Mouse (Mus musculus) right cerebral cortex, postnatal 4 days (tissue): ENCODE data around the gene Pcsk4.

Experiments used
- DNase-seq: peaks from one replicate; pipeline ENCODE4 v3.0.0-alpha.2; 2022

Gene Pcsk4

DNA sequence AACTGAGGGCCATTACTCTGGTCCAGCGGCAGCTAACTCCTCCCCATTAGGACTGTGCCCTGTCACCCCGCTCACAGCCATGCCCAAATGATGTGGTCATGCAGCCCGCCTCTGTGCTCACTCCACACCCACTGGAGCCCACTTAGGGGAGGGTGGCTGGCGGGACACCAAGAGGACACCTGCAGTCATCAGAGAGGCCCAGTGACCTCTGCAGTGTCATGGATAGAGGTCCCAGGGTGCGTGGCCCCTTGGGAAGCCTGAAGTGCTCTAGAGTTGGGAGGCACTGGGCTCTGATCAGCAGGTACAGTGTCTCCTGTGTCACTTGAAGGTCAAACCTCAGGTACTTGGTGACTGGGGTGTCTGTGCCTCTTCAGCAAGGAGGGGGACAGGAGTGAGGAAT lies 32.5 kb downstream of the Pcsk4 start:
- DNase-seq, result peak; percentile 30

DNA sequence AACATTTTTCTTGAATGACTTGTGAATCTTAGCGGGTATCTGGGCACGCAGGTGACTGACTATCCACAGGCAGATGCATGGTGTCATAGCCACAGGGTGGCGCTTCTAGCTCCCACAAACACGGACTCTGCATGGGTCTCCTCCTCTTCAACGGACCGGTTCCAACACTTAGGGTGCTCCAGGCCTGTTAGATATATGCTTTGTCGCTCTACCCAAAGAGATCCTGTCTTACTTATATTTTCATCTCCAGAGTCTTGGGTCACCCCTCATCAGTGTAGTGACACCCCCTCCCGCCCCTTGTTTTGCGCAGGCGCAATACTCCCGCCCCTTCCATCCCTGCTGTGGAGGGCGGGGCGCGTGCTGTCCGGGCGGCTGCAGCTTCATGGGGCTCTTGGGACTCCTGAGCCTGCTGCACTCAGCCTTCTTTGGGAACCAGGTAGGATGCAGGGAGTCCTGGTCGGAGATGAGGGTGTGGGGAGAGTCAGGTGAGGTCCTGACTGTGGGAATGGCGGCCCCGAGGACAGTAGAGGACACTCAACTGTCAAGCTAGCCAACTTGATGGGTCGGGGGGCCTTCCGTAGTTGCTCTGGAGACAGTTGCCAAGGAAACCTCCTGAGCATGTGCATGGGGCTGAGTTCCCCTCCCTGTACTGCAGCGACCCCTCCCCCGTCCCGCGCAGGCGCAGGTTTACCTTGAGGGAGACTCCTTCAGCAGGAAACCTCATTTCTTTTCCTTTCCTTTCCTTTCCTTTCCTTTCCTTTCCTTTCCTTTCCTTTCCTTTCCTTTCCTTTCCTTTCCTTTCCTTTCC lies 33.5 kb downstream of the Pcsk4 start, which contains the start of gene Apc2:
Gene Apc2, plus strand, starts transcription at position 360 of the 808 bp plus-strand sequence.
- DNase-seq, result peak; percentile 87

DNA sequence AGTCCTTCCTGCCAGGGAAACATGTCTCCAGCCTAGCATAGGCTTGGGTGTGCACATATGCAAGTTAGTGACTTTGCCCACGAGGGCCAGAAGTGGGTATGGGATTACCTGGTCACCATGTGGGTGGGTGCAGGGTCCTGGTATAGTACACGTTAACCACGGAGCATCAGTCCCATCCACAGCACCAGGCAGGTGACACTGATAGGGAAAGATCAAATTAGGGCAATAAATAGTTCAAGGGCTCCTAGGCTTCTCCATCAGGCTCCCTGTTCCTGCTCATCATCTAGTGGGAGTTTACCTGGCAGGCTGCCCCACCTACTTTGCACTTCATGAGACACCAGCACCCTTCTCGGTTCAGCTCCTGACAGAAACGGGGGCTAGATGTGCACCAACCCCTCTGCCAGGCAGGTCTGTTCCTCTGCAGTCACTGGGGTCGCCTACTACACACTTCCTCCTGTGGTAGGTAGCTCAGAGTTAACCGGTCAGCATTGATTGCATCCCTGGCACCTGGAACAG lies 34.5 kb downstream of the Pcsk4 start:
- DNase-seq, result peak; percentile 47

DNA sequence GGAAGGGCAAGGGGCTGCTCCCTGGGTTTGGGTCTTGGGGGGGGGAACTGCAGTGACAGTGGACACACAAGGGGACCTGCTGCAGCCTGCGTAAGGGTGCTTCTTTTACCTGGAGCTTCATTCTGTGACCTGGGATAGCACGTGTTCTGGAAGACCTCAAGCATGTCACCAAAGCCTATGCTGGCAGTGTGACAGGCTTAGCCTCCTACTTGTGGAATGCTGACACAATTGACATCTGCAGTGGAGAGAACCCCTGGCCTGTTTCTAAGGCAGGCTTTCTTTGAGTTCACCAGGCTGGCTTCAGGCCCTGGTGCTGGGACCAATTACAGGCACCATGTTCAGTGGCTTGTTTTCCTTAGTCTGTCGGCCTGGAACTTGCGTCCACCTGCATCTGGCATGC lies 35.0 kb downstream of the Pcsk4 start:
- DNase-seq, result no peak

DNA sequence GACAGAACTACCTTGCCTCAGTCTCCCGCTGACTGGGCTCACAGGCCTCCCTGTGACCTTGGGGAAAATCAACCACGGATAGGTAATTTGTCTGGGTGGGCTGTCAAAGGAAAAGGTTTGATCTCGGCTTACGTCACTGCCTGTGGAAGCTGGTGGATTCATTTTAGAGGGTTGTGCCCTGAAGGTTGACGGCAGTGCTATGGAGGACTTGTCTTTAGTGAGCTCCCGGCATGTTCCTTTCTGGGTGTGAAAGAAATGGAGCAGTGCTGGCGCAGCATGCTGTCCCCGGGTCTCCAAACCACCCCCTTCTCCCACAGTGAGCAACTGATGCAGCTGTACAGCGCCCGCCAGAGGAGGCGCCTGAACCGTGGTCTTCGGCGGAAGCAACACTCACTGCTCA lies 36.0 kb downstream of the Pcsk4 start:
- DNase-seq, result no peak

DNA sequence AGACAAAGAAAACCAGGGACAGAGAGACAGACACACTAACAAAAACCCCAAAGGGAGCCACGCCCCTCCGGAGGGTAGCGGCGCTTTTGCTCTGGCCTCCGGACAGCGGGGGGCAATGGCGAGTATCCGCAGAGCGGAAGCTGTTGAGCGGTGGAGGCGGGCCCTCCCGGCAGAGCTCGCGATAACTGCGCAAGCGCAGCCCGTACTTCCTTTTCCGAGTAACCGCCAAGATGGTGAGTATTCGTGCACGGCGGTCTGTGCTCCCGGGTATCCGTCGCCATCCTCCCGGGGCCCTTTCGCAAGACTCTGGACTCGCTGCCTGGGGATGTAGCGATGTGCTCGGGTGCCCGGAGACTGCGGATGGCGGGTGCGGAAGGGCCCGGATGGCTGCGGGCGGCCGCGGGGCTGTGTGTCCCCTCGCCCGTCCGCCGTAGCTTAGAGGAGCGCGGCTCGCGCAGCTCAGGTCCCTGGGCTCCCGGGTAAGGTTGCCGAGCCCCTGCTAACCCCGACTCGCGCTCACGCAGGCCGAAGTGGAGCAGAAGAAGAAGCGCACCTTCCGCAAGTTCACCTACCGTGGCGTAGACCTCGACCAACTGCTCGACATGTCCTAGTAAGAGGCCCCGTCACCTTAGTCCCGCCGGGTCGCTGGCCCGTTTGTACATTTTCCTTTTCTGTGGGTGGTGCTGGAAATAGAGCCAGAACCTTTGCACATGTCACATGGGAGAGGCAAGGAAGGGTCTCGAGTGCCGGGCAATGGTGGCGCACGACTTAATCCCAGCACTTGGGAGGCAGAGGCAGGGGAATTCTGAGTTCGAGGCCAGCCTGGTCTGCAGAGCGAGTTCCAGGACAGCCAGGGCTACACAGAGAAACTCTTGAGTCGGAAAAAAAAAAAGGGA lies 36.8 kb downstream of the Pcsk4 start, which contains the start of gene Rps15:
Gene Rps15, plus strand, starts transcription at position 203 of the 896 bp plus-strand sequence.
- DNase-seq, result peak; percentile 95

DNA sequence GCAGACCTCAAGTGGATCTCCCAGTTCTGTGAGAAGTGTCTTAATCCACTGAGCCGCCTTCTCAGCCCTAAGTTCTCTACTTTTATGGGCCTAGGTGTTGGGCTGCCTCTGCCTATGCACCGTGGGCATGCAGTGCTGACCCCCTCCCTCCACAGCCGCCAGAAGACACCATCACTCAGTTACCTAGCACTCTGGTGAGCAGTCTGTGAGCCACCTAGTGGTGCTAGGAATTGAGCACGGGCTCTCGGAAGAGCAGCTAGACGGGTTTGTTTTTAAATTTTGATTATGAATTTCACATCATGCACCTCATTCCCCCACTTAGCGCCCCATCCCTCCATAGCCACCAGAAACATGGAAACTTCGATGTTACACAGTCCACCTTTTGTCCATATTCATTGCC lies 40.6 kb downstream of the Pcsk4 start:
- no peak for DNase-seq

DNA sequence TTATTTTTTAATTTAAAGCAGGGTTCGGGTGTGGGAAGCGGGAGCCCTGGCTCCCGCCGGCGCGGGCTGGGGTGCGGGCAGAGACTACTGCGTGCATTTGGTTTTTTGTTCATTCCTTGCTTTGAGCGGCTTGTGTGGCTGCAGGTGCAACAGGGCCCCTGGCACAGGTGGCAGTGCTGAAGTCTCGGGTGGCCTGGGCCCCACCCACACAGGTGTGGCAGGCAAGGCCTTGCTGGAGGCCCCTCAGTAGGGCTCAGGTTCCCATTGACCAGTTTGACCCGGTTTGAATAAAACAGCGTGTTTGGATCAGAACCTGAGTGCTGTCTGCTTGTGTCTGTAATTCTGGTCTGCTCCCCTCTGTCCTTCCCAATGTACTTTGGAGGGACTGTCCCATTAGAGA lies 41.2 kb downstream of the Pcsk4 start:
- DNase-seq, result no peak

DNA sequence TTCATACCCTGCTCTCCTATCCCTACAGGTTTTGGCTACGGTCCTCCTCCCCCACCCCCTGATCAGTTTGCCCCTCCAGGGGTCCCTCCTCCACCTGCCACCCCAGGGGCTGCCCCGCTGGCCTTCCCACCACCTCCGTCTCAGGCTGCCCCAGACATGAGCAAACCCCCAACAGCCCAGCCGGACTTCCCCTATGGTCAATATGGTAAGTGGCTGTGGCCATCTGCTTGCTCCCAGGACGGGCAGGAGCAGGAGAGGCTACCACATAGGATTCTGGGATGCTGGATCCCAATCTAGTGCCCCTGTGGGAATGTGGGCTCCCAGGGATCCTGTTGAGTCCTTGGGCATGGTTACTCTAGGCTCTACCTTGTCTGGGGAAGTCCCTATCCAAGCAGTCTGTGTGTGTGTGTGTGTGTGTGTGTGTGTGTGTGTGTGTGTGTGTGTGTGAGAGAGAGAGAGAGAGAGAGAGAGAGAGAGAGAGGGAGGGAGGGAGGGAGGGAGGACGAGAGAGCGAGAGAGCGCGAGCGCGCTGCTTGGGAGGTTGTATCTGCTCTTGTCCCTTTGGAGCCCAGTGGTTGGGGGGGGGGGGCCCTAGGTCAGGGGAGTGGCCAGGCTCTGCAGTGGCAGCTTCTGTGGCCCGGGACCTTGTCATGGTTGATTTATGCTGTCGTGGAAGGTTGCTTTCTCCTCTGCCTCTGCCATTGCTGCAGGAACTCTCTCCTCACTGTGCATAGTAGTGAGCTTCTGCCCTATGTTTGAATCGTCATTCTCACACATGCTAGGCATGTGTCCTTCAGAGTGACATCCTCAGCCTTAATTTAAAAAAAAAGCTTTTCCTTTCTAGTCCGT lies 43.9 kb downstream of the Pcsk4 start:
- DNase-seq, result no peak

DNA sequence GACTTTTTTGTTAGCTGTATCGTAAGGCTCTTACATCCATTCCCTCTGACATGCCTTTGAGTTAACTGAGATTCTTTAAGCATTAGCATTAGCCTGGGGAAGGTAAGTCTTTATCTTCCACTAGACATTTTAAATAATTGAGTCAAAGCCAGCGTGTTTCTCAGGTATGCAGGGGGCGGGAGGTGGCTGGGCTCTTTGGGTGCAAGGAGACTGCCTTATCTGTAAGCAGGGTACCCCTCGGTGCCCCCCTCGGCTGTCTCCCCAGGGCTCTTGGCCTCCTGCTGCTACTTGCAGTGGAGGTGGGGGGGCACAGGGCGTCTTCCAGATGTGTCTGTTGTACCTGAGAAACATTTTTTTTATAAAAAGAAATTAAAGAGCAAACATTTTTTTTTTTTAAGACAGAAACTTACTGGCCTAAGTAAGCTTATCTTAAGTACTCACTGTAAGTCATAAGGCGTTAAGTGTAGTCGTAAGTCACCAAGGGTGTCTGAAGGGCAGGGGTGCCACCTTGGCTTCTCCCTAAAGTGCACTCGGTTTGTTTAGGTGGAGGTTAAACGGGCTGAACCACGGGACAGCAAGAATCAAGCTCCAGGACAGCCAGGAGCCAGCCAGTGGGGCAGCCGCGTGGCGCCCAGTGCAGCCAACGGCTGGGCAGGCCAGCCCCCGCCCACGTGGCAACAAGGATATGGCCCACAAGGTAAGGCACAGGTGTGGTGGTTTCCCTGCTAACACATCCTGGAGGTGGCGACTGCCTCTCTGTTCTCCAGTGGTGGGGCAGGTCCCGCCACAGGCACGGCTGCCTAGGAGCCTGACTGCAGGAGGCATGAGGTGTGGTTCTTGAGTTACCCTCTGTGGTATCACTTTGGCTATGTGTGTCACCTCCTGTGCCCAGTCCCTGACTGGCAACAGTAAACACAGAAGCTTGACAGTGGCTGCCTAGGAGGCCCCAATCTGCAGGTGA lies 46.5 kb downstream of the Pcsk4 start:
- no peak for DNase-seq

DNA sequence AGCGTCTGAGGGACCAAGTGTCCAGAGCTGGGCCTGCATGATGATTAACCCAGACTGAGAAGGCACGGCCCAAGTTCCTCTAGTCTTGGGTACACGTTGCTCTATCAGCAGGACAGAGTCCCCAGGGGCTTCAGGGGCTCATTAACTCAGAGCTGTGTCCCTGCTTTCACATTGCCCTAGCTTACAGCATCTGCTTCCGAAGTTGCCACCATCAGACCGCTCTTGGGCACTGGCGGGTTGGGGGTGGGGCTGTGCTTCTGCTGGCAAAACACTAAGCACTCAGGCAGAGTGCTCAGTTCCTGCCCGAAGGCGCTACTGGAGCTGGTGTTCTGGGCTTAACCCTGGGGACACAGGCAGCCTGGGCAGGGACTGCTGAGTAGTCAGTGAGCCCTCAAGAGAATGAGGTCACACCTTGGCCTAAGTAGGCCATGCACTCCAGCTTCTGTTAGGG lies 47.4 kb downstream of the Pcsk4 start:
- no peak for DNase-seq

DNA sequence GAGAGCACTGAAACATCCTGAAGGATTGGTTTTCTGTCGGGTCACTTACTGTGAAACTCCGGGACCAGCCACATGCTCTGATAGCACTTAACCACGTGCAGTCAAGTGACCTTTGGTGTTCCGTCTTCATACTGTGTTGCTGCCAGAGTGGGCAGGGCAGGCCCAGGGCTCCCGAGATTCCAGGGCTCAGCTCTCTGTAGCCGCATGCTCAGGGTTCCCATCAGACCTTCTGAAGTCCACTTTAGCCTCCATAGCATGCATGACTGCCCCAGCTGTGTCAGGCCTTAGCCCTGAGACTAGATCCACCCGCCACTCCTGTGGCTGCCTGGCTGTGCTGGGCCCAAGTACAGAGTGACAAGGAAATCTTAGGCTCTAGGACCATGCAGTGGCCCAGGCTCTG lies 48.0 kb downstream of the Pcsk4 start:
- no peak for DNase-seq

DNA sequence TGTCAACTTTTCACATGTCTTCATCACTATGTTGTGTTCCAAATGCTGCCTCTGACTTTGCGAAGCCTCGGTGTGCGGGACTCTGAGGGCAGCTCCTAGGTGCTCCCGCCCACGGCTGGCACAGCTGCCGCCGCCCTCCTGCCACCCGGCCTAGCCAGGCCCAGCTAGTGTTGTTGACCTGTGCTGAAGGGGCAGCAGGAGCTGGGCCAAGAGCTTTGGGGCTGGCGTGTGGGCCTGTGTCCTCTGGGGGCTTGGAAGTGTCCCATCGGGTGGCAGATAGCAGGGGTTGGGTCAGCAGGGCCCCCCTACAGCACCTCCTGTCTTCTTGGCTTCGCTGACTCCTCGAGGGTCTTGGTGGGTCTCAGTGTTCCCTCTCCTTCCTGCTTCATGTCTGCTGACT lies 50.0 kb downstream of the Pcsk4 start:
- DNase-seq, result no peak

DNA sequence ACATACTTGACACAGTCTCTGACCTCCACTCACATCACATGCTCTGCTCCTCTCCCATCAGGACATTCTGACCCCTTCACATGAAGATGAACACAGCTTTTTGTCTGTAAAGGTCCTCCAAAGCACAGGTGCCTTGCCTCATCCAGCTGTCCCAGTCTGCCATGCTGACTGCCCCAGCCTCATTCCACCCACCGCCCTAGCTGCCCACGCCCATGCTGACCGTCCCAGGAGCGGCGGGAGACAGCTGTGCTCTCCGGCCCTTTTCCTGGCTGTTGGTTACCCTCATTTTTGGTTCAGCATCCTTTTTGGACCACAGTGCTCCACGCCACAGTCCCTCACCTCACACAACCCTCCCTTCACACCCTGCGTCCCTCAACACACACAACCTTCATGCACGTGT lies 50.9 kb downstream of the Pcsk4 start:
- DNase-seq, result no peak

DNA sequence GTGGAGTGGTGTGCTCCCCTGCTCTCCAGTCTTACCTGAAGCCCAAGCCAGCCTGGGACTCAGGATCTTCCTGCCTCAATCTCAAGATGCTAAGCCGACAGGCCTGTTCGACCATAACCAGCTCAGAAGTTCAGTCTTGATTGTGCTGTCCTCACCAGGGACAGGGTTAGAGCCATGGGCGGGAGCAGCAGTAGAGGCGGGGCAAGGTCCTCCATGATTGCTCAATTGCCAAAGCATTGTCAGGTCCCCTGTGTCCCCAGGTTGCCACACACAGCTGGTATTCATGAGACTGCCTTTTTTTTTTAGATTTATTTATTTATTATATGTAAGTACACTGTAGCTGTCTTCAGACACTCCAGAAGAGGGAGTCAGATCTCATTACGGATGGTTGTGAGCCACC lies 53.1 kb downstream of the Pcsk4 start:
- no peak for DNase-seq

DNA sequence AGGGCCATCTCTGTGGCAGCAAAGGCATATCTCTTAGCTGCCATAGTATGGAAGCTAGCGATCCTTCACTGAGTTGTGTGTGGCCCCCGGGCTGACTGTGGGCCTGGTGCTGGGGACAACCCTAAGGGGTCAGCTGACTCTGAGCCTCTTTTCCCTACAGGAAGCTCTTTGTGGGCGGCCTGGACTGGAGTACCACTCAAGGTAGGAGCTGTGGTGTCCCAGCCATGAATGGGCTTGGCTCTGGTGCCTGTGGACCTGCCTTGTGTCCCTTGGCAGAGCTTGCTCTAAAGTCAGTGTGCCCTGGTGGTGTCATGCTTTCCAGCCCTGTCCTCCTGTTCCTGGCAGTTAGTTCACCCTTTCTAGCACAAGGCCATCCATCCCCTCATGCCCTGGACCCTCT lies 55.5 kb downstream of the Pcsk4 start:
- DNase-seq, result no peak

DNA sequence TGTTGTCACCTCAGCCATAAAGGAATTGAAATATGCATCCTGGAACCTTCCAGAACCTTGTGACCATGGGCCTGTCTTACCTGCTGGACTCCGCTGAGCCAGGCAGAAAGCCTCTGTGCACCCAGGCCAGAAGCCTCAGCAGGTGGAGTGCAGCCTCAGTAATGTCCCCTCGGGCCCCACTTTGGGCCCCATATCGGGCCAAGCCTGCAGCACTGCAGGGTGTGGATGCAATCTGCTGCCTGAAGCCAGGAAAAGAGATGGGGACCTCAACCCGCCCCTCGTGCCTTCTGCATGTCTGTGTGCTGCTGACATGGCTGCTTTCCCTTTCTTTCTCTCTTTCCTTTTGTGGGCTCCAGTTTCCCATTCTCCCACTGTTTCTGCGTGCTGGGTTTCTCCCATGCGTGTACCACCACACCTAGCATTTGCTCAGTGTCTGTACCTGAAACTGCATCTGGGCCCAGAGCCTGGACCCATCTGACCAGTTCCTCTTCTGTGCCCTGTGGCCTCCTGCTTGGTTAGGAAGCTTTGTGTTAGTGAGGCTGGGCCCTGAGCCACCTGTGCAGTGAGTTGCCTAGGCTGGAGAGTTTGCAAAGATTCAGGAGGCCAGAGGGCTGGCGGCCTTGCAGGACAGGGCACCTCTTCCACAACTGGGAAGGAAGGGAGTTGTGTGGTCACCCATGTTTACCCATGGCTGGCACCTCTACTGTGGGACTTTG lies 57.3 kb downstream of the Pcsk4 start:
- DNase-seq, result no peak
